Mouse (Mus musculus): Measurements from ENCODE around the gene Triobp. TPM values are rescaled to one million over a fixed set of nuclear protein-coding genes. Genes with fewer than 3 reads are reported as not detected.
A peak's percentile ranks its signal among the peaks of the same experiment; 100 is the strongest.

The Triobp gene
- polyA plus RNA-seq, 1 experiment from 2014 or later: 49.5 TPM

DNA sequence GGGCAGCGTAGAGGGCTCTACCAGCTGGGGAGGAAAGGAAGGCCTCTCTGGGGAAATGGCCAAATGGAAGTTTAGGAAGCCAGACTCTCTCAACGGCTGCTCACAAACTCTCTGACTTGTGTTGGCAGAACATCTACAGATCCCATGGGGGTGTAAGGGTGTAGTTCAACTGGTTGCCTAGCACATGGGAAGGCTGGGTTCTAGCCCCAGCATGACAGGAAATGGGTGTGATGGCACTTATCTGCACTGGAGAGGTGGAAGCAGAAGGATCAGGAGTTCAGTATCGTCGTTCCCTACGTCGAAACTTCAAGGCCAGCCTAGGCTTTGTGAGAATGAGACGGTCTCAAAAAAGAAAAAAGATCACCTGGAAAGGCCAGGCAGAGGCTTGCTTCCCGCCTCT, 38.5 kb upstream of the Triobp start:
- Histone ChIP-seq H3K9ac (ENCODE audit: low read depth, low read length) (no peak overlapping the region), H3K4me2 (no peak overlapping the region), H3K27me3 (ENCODE audit: control insufficient read depth, insufficient read depth, low read length) (no peaks in the 10 kb centered on the region), H3K4me3 (ENCODE audit: low read depth, low read length) (no peak overlapping the region), H3K27ac (ENCODE audit: low read depth, low read length) (no peak overlapping the region), H3K9me3 (replicated peaks; ENCODE audit: control insufficient read depth, low read length) (no peaks in the 10 kb centered on the region), H3K4me1 (ENCODE audit: control insufficient read depth, insufficient read depth, low read length) (peaks cover 3% of the 10 kb centered on the region), H3K36me3 (ENCODE audit: control insufficient read depth, insufficient read depth, low read length) (peaks cover 25% of the 10 kb centered on the region)
- ATAC-seq (replicated peaks; ENCODE audit: insufficient number of reproducible peaks, low FRiP score, low TSS enrichment): no peak
- 71% methylated on average over 8 of the region's 8 CpGs for WGBS (ENCODE audit: insufficient replicate concordance)

GRCm38 (mm10) chr15:78912040-78912439, 35.5 kb upstream of the Triobp start:
- 39% methylated on average over 9 of the region's 9 CpGs for WGBS (ENCODE audit: insufficient replicate concordance)
- no peak for ATAC-seq (replicated peaks; ENCODE audit: insufficient number of reproducible peaks, low FRiP score, low TSS enrichment)
- Histone ChIP-seq H3K36me3 (ENCODE audit: control insufficient read depth, insufficient read depth, low read length) (peaks cover 13% of the 10 kb centered on the region; the same call in 1 of the 2 replicates), H3K4me3 (ENCODE audit: low read depth, low read length) (no peak overlapping the region), H3K27me3 (ENCODE audit: control insufficient read depth, insufficient read depth, low read length) (no peaks in the 10 kb centered on the region), H3K9me3 (replicated peaks; ENCODE audit: control insufficient read depth, low read length) (no peaks in the 10 kb centered on the region), H3K9ac (ENCODE audit: low read depth, low read length) (no peak overlapping the region), H3K4me2 (no peak overlapping the region), H3K4me1 (ENCODE audit: control insufficient read depth, insufficient read depth, low read length) (peaks cover 22% of the 10 kb centered on the region), H3K27ac (ENCODE audit: low read depth, low read length) (no peak overlapping the region)

- H3K9me3 ChIP-seq (replicated peaks; ENCODE audit: control insufficient read depth, low read length): no peaks in the 10 kb centered on the region
- peak within 1 kb of the TSS; percentile 99 for H3K4me2 ChIP-seq
- peak within 1 kb of the TSS; percentile 86 for H3K9ac ChIP-seq (ENCODE audit: low read depth, low read length)
- H3K4me3 ChIP-seq (ENCODE audit: low read depth, low read length): peak within 1 kb of the TSS; percentile 72
- H3K27ac ChIP-seq (ENCODE audit: low read depth, low read length): peak within 1 kb of the TSS; percentile 84
- H3K4me1 ChIP-seq (ENCODE audit: control insufficient read depth, insufficient read depth, low read length): peaks cover 22% of the 10 kb centered on the region
- 0% methylated on average over 51 of the region's 51 CpGs for WGBS (ENCODE audit: insufficient replicate concordance)
- H3K27me3 ChIP-seq (ENCODE audit: control insufficient read depth, insufficient read depth, low read length): no peaks in the 10 kb centered on the region
- peak; percentile 86 for ATAC-seq (replicated peaks; ENCODE audit: insufficient number of reproducible peaks, low FRiP score, low TSS enrichment)
- H3K36me3 ChIP-seq (ENCODE audit: control insufficient read depth, insufficient read depth, low read length): peaks cover 8% of the 10 kb centered on the region; the same call in 1 of the 2 replicates
These were observed 33.9 kb upstream of the Triobp start, which contains the start of gene Pdxp for GRCm38 (mm10) chr15:78913632-78914090. Gene Pdxp, plus strand, starts transcription at chr15:78913919.

DNA sequence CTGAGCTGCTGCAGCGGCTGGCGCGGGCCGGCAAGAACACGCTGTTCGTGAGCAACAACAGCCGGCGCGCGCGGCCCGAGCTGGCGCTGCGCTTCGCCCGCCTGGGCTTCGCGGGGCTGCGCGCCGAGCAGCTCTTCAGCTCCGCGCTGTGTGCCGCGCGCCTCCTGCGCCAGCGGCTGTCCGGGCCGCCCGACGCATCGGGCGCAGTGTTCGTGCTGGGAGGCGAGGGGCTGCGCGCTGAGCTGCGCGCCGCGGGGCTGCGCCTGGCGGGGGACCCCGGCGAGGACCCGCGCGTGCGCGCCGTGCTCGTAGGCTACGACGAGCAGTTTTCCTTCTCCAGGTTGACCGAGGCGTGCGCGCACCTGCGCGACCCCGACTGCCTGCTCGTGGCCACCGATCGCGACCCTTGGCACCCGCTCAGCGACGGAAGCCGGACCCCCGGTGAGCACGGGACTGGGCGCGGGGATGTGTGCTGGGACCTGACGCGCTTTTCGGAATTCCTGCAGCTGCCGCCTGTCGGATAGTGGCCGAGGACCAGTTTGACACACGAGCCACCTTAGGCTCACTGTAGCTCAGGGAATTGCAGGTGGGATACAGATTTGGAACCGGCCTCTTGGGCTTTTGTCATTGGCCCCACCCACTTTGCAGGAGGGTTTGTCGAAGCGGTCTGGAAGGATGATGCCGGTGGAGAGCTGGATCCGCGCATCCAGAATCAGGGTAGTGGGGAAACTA, 33.3 kb upstream of the Triobp start:
- Histone ChIP-seq H3K27ac (ENCODE audit: low read depth, low read length) (peak overlapping the region; percentile 84), H3K27me3 (ENCODE audit: control insufficient read depth, insufficient read depth, low read length) (no peaks in the 10 kb centered on the region), H3K9me3 (replicated peaks; ENCODE audit: control insufficient read depth, low read length) (no peaks in the 10 kb centered on the region), H3K9ac (ENCODE audit: low read depth, low read length) (peak overlapping the region; percentile 86), H3K36me3 (ENCODE audit: control insufficient read depth, insufficient read depth, low read length) (peaks cover 8% of the 10 kb centered on the region; the same call in 1 of the 2 replicates), H3K4me1 (ENCODE audit: control insufficient read depth, insufficient read depth, low read length) (peaks cover 22% of the 10 kb centered on the region), H3K4me2 (peak overlapping the region; percentile 99), H3K4me3 (ENCODE audit: low read depth, low read length) (peak overlapping the region; percentile 72)
- ATAC-seq (replicated peaks; ENCODE audit: insufficient number of reproducible peaks, low FRiP score, low TSS enrichment): peak; percentile 51
- under 1% methylated on average over 84 of the region's 87 CpGs for WGBS (ENCODE audit: insufficient replicate concordance)

DNA sequence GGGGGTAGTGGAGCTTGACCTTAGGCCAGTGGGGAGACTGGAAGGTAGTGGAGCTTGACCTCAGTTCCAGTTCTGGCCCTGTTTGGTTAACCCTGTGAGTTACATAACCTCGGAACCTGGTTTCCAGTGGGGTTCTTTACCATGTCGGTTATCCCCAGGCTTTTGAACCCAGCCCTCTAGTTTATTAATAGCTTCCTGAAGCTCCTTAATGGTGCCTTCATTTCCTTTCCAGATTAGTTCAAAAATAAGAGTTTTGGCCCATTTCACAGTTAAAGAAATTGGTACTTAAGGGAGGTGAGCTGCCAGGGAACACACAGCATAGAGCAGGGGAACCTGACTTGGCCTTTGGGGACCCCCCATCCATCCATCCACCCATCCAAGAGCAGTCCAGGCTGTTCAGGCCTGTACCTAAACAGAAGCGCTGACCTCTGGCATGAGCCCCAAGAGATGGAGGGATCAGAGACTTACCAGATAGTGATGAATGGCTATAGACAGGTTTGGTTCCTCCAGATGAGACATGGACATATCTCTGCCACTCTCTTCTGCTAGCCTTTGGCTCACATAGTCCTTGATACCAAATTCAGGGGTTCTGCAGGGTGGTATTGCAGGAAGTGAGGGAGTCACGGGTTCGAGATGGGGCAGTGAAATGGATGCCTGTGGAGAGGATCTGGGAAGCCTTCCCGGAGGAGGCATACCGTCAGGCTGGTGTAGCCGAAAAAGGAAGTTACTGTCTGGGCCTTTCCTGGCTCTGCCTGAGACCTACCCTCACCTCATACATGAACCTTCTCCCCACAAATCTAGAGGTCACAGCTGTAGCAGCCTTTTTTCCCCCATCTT, 32.5 kb upstream of the Triobp start:
- H3K4me2 ChIP-seq: peak overlapping the region; percentile 99
- peaks cover 5% of the 10 kb centered on the region; the same call in 1 of the 2 replicates for H3K36me3 ChIP-seq (ENCODE audit: control insufficient read depth, insufficient read depth, low read length)
- H3K27me3 ChIP-seq (ENCODE audit: control insufficient read depth, insufficient read depth, low read length): no peaks in the 10 kb centered on the region
- H3K9ac ChIP-seq (ENCODE audit: low read depth, low read length): peak overlapping the region; percentile 86
- peaks cover 22% of the 10 kb centered on the region for H3K4me1 ChIP-seq (ENCODE audit: control insufficient read depth, insufficient read depth, low read length)
- ATAC-seq (replicated peaks; ENCODE audit: insufficient number of reproducible peaks, low FRiP score, low TSS enrichment): no peak
- no peaks in the 10 kb centered on the region for H3K9me3 ChIP-seq (replicated peaks; ENCODE audit: control insufficient read depth, low read length)
- 50% methylated on average over 8 of the region's 8 CpGs for WGBS (ENCODE audit: insufficient replicate concordance)
- H3K27ac ChIP-seq (ENCODE audit: low read depth, low read length): no peak overlapping the region
- peak overlapping the region; percentile 72 for H3K4me3 ChIP-seq (ENCODE audit: low read depth, low read length)

GRCm38 (mm10) chr15:78915660-78916017, 31.9 kb upstream of the Triobp start:
- H3K4me3 ChIP-seq (ENCODE audit: low read depth, low read length): peak overlapping the region; percentile 17; the same call in 1 of the 2 replicates
- no peaks in the 10 kb centered on the region for H3K27me3 ChIP-seq (ENCODE audit: control insufficient read depth, insufficient read depth, low read length)
- H3K9ac ChIP-seq (ENCODE audit: low read depth, low read length): no peak overlapping the region
- no peak for ATAC-seq (replicated peaks; ENCODE audit: insufficient number of reproducible peaks, low FRiP score, low TSS enrichment)
- WGBS (ENCODE audit: insufficient replicate concordance): 3% methylated on average over 8 of the region's 8 CpGs
- H3K9me3 ChIP-seq (replicated peaks; ENCODE audit: control insufficient read depth, low read length): no peaks in the 10 kb centered on the region
- H3K4me1 ChIP-seq (ENCODE audit: control insufficient read depth, insufficient read depth, low read length): peaks cover 22% of the 10 kb centered on the region
- peak overlapping the region; percentile 99 for H3K4me2 ChIP-seq
- H3K27ac ChIP-seq (ENCODE audit: low read depth, low read length): no peak overlapping the region
- peaks cover 2% of the 10 kb centered on the region; the same call in 1 of the 2 replicates for H3K36me3 ChIP-seq (ENCODE audit: control insufficient read depth, insufficient read depth, low read length)

DNA sequence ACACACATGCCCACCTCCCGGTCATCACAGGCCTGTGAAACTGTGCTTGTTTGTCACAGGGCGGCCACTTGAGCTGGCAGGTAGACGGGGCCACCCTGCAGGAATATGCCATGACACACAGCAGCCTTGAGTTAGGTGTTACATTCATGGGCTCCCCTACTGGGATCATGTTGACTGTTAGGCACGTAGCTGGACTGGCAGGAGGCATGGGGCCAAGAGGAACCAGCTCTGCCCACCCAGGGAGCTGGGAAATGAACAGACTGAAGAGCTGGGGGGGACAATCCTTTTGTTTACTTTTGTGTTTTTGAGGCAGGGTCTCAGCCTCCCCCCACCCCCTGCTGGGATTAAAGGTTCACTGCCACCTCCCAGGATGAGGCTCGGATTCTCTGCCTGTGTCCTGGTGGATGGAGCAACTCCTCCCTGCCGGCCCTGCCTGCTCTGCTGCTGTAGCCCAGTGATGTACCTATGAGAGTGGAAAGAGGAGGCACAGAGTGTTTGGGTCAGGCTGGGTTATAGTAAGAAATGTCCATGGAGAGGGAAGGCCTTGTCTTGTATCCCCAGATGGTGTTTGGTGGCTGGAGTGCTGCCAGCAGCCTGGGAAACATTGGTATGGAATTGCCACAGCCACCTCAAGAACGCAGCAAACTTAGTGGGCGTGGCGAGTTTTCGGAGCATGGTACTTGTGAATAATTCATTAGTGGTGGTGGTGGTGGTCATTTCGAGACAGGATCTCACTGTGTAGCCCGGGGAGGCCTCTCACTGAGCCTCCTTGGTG, 31.3 kb upstream of the Triobp start:
- no peaks in the 10 kb centered on the region for H3K9me3 ChIP-seq (replicated peaks; ENCODE audit: control insufficient read depth, low read length)
- no peaks in the 10 kb centered on the region for H3K27me3 ChIP-seq (ENCODE audit: control insufficient read depth, insufficient read depth, low read length)
- 66% methylated on average over 12 of the region's 12 CpGs for WGBS (ENCODE audit: insufficient replicate concordance)
- no peak overlapping the region for H3K9ac ChIP-seq (ENCODE audit: low read depth, low read length)
- peaks cover 2% of the 10 kb centered on the region; the same call in 1 of the 2 replicates for H3K36me3 ChIP-seq (ENCODE audit: control insufficient read depth, insufficient read depth, low read length)
- H3K4me1 ChIP-seq (ENCODE audit: control insufficient read depth, insufficient read depth, low read length): peaks cover 22% of the 10 kb centered on the region
- H3K4me2 ChIP-seq: peak overlapping the region; percentile 99
- H3K27ac ChIP-seq (ENCODE audit: low read depth, low read length): no peak overlapping the region
- no peak for ATAC-seq (replicated peaks; ENCODE audit: insufficient number of reproducible peaks, low FRiP score, low TSS enrichment)
- H3K4me3 ChIP-seq (ENCODE audit: low read depth, low read length): peak overlapping the region; percentile 17; the same call in 1 of the 2 replicates

DNA sequence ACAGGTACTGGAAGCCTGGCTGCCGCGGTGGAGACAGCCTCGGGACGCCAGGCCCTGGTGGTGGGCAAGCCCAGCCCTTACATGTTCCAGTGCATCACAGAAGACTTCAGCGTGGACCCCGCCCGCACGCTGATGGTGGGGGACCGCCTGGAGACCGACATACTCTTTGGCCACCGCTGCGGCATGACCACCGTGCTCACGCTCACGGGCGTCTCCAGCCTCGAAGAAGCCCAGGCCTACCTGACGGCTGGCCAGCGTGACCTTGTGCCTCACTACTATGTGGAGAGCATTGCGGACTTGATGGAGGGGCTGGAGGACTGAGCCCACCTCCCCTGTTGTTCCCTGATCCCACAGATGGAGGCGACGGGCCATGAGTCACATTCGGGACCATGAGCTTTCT, 29.4 kb upstream of the Triobp start:
- no peak overlapping the region for H3K27ac ChIP-seq (ENCODE audit: low read depth, low read length)
- peaks cover 22% of the 10 kb centered on the region for H3K4me1 ChIP-seq (ENCODE audit: control insufficient read depth, insufficient read depth, low read length)
- no peak overlapping the region for H3K9ac ChIP-seq (ENCODE audit: low read depth, low read length)
- no peaks in the 10 kb centered on the region for H3K27me3 ChIP-seq (ENCODE audit: control insufficient read depth, insufficient read depth, low read length)
- no peaks in the 10 kb centered on the region for H3K9me3 ChIP-seq (replicated peaks; ENCODE audit: control insufficient read depth, low read length)
- ATAC-seq (replicated peaks; ENCODE audit: insufficient number of reproducible peaks, low FRiP score, low TSS enrichment): no peak
- H3K36me3 ChIP-seq (ENCODE audit: control insufficient read depth, insufficient read depth, low read length): no peaks in the 10 kb centered on the region
- 94% methylated on average over 23 of the region's 23 CpGs for WGBS (ENCODE audit: insufficient replicate concordance)
- H3K4me3 ChIP-seq (ENCODE audit: low read depth, low read length): no peak overlapping the region
- H3K4me2 ChIP-seq: no peak overlapping the region

All from heart, embryonic 11.5 days (tissue).